In genomic region chr8:77688978-77689377, GRCm38 (mm10) we compare ENCODE assay signal across 27 mouse cellular contexts. TPM values are rescaled to one million over a fixed set of nuclear protein-coding genes. Genes with fewer than 3 reads are reported as not detected.
DNase-seq lines count a peak whose midpoint lies in the region; ATAC-seq lines count a peak whose summit lies in the region.
"Had no signal": no experiment of that assay in that cellular context is flagged by ENCODE, and none has a peak within 500 bp of the region (broad histone marks: within the 10 kb centered on the region; RNA-seq: fewer than 3 reads in every experiment).

No protein-coding gene starts in this region.

- ATAC-seq in heart, embryonic 11.5 days (replicated peaks; ENCODE audit: insufficient number of reproducible peaks, low FRiP score, low TSS enrichment) = no peak
- ATAC-seq in granulocyte monocyte progenitor cell, adult 5-6 weeks (replicated peaks; ENCODE audit: poor library complexity, severe bottlenecking) = peak; percentile 86
- peak; percentile 86 for ATAC-seq in megakaryocyte progenitor cell, adult 5-6 weeks (replicated peaks; ENCODE audit: poor library complexity)
- ATAC-seq: activated CD4-positive, CD25-positive, alpha-beta regulatory T cell, adult 4 months; forebrain, embryonic 14.5 days; forebrain, postnatal 0 days; hindbrain, postnatal 0 days; inflammation-experienced regulatory T-cells, adult 6 months; intestine, embryonic 16.5 days had no signal

- 60% methylated on average over 5 of the region's 5 CpGs for WGBS in heart, embryonic 11.5 days (ENCODE audit: insufficient replicate concordance)

- no peak overlapping the region for H3K4me3 ChIP-seq in heart, embryonic 11.5 days (ENCODE audit: low read depth, low read length)
- H3K4me3 ChIP-seq: embryonic facial prominence, embryonic 12.5 days; embryonic facial prominence, embryonic 15.5 days; gastrocnemius, adult 2 months; heart, adult 2 months; heart, embryonic 10.5 days had no signal

- peak; percentile 55 for DNase-seq in heart, adult 11 months
- DNase-seq in 416B (ENCODE audit: low read depth) = peak; percentile 41
- no peak for DNase-seq in MN1 (ENCODE audit: low spot score)
- no peak for DNase-seq in heart, postnatal 4 days
- DNase-seq: adrenal gland, postnatal 10 days; adrenal gland, postnatal 36 days; B cell, adult 2 months; cerebellum, adult 11-12 months; cerebellum, adult 8-10 months; cerebellum, postnatal 10 days; forebrain, postnatal 0 days; gastrocnemius, adult 2 months; gastrocnemius, postnatal 14 days; heart, adult 2 months had no signal

- H3K9ac ChIP-seq in heart, embryonic 11.5 days (ENCODE audit: low read depth, low read length) = no peak overlapping the region
- H3K9ac ChIP-seq: embryonic facial prominence, embryonic 12.5 days; embryonic facial prominence, embryonic 15.5 days; forebrain, postnatal 0 days; hindbrain, embryonic 14.5 days had no signal

- H3K4me2 ChIP-seq in heart, embryonic 11.5 days = no peak overlapping the region
- H3K4me2 ChIP-seq: embryonic facial prominence, embryonic 12.5 days; embryonic facial prominence, embryonic 15.5 days; hindbrain, embryonic 14.5 days had no signal

- H3K27me3 ChIP-seq in heart, embryonic 11.5 days (ENCODE audit: control insufficient read depth, insufficient read depth, low read length) = no peaks in the 10 kb centered on the region
- H3K27me3 ChIP-seq: embryonic facial prominence, embryonic 12.5 days; embryonic facial prominence, embryonic 15.5 days had no signal

- peaks cover 5% of the 10 kb centered on the region; the same call in 1 of the 2 replicates for H3K36me3 ChIP-seq in heart, embryonic 11.5 days (ENCODE audit: control insufficient read depth, insufficient read depth, low read length)

- H3K9me3 ChIP-seq in heart, embryonic 11.5 days (replicated peaks; ENCODE audit: control insufficient read depth, low read length) = no peaks in the 10 kb centered on the region
- H3K9me3 ChIP-seq: embryonic facial prominence, embryonic 12.5 days; embryonic facial prominence, embryonic 15.5 days; heart, embryonic 10.5 days had no signal

- no peaks in the 10 kb centered on the region; the same call in 1 of the 2 replicates for H3K4me1 ChIP-seq in heart, embryonic 11.5 days (ENCODE audit: control insufficient read depth, insufficient read depth, low read length)

- no peak overlapping the region for H3K27ac ChIP-seq in heart, embryonic 11.5 days (ENCODE audit: low read depth, low read length)
- H3K27ac ChIP-seq: embryonic facial prominence, embryonic 12.5 days; embryonic facial prominence, embryonic 15.5 days; gastrocnemius, adult 2 months; heart, adult 2 months; heart, embryonic 10.5 days; hindbrain, embryonic 14.5 days; hindbrain, postnatal 0 days had no signal

RNA-seq across cellular contexts. Expression of gene Ednra, which starts 35.3 kb away (rescaled TPM):
- polyA plus RNA-seq in heart, embryonic 11.5 days (2014; fragmentation: Nextera tagmentation; extraction: Ambion mirVana) = 47.6 and 48.5 TPM in 2 replicates
- not detected in 2 replicates for total RNA-seq in granulocyte monocyte progenitor cell, adult 5-6 weeks (2014; fragmentation: Nextera tagmentation)
- total RNA-seq in granulocyte monocyte progenitor cell, adult 5-6 weeks (2017) = 0.82 TPM in 1 of 2 replicates, not detected in the other
- 0.81 and 1.5 TPM in 2 replicates for total RNA-seq in megakaryocyte progenitor cell, adult 5-6 weeks (2015)
- total RNA-seq in megakaryocyte progenitor cell, adult 5-6 weeks (2017) = 0.25 and 1.0 TPM in 2 replicates
- 10 to 100 TPM; 66.4 to 77.3 TPM for total RNA-seq in heart, postnatal 4 days (2021)
- total RNA-seq: MEL had no signal
- polyA plus RNA-seq: activated CD4-positive, CD25-positive, alpha-beta regulatory T cell, adult 4 months; inflammation-experienced regulatory T-cells, adult 6 months had no signal

Comparison
In these comparisons a context has a peak if more than half of its experiments do, and no peak if none do; other contexts are left out.
1. DNase-seq: peak in heart, adult 11 months (single experiment) and 416B (single experiment); none in MN1 (single experiment) and heart, postnatal 4 days (single experiment).
2. RNA of gene Ednra, which starts 35.3 kb away (total RNA-seq): 66.4 to 77.3 TPM in heart, postnatal 4 days; 0.25 to 1.5 TPM in megakaryocyte progenitor cell, adult 5-6 weeks and 0.82 TPM in granulocyte monocyte progenitor cell, adult 5-6 weeks; every median in the first group is over 10 times any median in the second.